Mouse (Mus musculus): ENCODE measurements around the gene Fstl3.

DNA sequence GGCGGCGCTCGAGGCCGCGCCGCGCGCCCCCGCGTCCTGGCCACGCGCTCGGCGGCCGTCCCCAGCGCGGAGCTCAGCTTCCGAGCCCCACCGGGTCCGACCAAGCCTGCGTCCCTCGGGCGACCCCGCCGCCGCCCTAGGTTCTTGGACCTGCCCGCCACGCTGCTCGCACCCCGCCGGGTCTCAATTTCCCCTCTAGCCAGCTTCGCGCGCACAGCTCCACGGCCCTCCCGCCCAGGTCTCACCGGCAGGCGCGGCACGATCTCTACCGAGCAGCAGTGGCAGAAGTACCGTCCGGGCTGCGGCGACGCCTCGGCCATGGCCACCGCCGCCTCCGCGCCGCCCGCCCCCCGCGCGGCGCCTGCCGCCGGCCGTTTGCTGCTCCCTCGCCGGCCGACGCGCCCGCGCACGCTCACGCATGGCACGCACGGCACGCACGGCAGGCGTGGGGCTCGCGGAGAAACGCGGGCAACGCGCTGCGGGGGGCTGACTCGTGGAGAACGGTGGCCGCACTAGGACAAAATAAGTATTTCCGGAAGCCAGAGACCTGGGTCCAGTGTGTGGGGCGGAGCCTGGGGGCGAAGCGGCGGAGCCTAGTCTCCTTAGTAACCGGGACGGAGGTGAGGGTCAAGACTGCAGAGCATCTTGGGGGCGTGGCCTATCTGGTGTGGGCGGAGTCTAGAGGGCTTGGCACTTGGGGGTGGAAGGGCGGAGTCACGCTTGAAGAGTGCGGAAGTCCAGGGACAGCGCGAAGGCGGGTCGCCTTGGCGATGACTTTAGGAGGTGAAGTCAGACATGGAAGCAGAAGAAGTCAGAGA is 10.4 kb upstream of the Fstl3 start, which contains the start of gene Rnf126:
- TF ChIP-seq EP300 (optimal IDR thresholded peaks at IDR 0.05), result no peak
- no peak for TF ChIP-seq CTCF (IDR thresholded peaks at IDR 0.05; ENCODE audit: low read depth)

All from stomach, postnatal 0 days (tissue).